Mouse (Mus musculus) bone marrow macrophage, adult 2 months (primary cell): ENCODE data around the gene Mtmr2. TPM values are rescaled to one million over a fixed set of nuclear protein-coding genes. Genes with fewer than 3 reads are reported as not detected.

Source experiments
- H3K27ac ChIP-seq: 2 replicates; pipeline ENCODE4 v1.5.1; 2012; ENCODE audit warnings: low read depth, low read length; ENCODE audit not compliant: insufficient read depth
- H3K4me1 ChIP-seq: 2 replicates; pipeline ENCODE4 v1.6.1; 2012; ENCODE audit warnings: low read length; ENCODE audit not compliant: control insufficient read depth, insufficient read depth
- H3K4me3 ChIP-seq: 2 replicates; pipeline ENCODE4 v1.5.1; 2012; ENCODE audit warnings: mild to moderate bottlenecking, low read length, moderate library complexity; ENCODE audit not compliant: insufficient read depth
- CTCF ChIP-seq: IDR thresholded peaks from 2 replicates; pipeline ENCODE4 v1.5.1; 2012; ENCODE audit warnings: low read depth, mild to moderate bottlenecking, low read length, moderate library complexity
- POLR2A ChIP-seq: IDR thresholded peaks from 2 replicates; pipeline ENCODE4 v1.6.1; 2012; ENCODE audit warnings: mild to moderate bottlenecking, low read depth, low read length, borderline replicate concordance
- polyA plus RNA-seq: library from polyadenylated mRNA; stranded (reverse); fragments of >200 nt; gene quantifications from 2 replicates; pipeline ENCODE4 v1.2.4, GENCODE M21; 2012; ENCODE audit not compliant: missing spikeins, insufficient read depth, insufficient read length

Mtmr2 gene
- polyA plus RNA-seq, 1 experiment = 35.9 TPM

DNA sequence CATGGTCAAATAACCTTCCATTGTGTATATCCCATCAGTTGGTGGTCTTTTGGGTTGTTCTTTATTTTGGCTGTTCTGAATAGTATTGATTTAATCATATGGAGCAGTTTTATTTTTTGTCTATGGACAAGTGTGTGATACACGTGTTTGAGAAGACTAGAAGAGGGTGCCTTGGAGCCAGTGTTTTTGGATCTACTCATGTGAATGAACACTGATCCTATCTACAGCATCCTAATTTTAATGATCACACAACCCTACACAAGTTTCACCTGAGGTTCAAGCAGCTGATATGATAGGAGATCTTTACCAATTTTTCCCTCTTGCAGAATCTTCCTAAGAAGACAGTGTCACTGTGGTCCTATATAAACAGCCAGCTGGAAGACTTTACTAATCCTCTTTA, 56.3 kb downstream of the Mtmr2 start:
- no peak for TF ChIP-seq POLR2A
- no peak for TF ChIP-seq CTCF

DNA sequence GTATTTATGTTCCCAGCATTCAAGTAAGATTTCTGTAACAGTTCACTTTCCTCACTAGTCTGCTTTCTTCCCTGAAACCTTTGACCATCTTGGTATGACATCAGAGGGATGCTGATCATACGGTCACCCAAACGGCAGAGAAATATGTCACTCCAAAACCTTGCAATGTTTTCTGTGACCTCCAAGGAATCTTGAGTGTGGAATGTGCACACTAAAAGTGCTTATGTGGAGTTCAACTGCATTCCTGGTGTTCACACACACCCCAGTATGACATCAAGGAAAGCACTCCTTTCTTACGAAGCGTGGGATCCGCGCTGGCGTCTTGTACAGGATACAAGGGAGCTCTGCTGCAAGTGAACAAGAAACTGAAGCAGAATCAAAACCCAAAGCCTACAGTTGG, 58.6 kb downstream of the Mtmr2 start:
- Histone ChIP-seq H3K27ac (no peak overlapping the region), H3K4me3 (no peak overlapping the region), H3K4me1 (peaks cover 5% of the 10 kb centered on the region)
- no peak for TF ChIP-seq CTCF
- no peak for TF ChIP-seq POLR2A

More for the DNA sequence above, 56.3 kb downstream of the Mtmr2 start:
- Histone ChIP-seq H3K4me3 (no peak overlapping the region), H3K27ac (no peak overlapping the region), H3K4me1 (peaks cover 3% of the 10 kb centered on the region; the same call in 1 of the 2 replicates)

DNA sequence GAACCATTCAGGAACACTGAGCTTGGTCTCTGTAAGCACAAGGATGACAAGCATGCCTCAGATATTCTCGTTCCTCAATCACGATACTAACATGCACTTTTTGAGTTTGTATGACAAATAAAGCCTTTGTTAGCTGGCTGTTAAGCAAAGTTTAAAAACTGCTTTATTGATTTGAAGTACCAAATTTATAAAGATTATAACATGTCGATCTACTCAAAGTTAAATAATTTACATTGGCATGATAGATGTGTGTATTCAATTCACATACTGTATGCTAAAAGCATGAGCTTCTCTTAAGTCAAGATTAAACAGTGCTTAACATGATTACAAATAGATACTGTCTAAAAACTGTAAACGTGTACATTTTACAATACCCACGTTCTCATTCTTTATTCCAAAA, 59.4 kb downstream of the Mtmr2 start:
- H3K27ac ChIP-seq = no peak overlapping the region
- TF ChIP-seq CTCF = no peak
- no peak for TF ChIP-seq POLR2A
- no peak overlapping the region for H3K4me3 ChIP-seq
- H3K4me1 ChIP-seq = peaks cover 5% of the 10 kb centered on the region

DNA sequence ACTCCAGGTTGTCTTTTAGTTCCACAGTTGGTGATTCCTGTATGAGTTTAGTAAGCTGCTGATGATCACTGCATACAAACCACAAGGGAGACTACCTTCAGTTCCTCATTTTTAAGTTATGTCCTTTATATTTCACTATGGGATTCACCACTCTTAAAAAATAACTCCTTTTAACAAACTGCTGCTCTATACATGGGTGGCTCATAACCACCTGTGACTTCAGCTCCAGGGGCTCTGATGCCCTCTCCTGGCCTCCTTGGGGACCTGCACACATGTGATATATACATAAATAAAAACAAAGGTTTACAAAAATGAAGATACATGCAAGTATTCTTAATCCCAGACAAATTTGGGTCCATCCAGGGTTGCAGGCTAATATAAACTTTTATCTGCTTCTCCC, 61.7 kb downstream of the Mtmr2 start:
- Histone ChIP-seq H3K4me1 (peaks cover 2% of the 10 kb centered on the region; the same call in 1 of the 2 replicates), H3K4me3 (no peak overlapping the region), H3K27ac (no peak overlapping the region)
- TF ChIP-seq CTCF (peak; percentile 29; the same call in 1 of the 2 replicates), POLR2A (no peak)

DNA sequence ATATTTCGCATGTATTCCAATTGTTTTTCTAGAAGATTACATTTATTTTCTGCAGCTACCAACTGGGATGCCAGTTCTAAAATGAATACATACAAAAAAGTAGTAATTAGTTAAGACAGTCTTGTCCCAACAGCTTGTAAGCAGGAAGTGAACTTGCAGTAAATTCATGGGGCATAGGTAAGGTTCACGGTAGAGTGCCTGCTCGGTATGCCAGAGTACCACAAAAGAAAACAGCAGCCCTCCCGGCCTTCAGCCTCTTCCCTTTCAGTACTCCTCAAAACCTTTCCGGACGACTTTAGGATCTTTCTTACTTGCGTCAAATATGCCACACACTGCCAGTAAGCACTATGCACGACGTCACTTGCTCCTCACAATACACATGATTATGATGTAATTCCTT, 70.2 kb downstream of the Mtmr2 start:
- Histone ChIP-seq H3K4me3 (no peak overlapping the region), H3K4me1 (peaks cover 4% of the 10 kb centered on the region; the same call in 1 of the 2 replicates), H3K27ac (no peak overlapping the region)
- no peak for TF ChIP-seq CTCF
- no peak for TF ChIP-seq POLR2A

DNA sequence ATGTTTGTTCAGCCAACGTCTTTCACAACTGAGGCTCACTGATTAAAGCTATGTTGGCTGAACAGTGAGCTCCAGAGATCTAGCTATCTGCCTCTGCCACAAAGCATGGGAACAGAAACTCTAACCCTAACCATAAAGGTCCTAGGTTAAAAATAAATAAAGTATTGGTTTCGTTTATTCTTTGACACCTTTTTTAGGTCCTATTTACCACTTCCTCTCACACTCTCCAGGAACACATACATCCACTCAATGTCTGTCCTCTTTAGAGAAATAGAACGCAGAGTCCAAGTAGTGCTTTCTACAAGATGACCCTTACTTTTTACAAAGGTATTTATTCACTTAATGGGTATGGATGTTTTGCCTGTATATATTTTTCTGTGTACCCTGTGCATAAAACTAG, 72.6 kb downstream of the Mtmr2 start:
- TF ChIP-seq CTCF (no peak), POLR2A (no peak)
- Histone ChIP-seq H3K27ac (no peak overlapping the region), H3K4me1 (peaks cover 16% of the 10 kb centered on the region)

DNA sequence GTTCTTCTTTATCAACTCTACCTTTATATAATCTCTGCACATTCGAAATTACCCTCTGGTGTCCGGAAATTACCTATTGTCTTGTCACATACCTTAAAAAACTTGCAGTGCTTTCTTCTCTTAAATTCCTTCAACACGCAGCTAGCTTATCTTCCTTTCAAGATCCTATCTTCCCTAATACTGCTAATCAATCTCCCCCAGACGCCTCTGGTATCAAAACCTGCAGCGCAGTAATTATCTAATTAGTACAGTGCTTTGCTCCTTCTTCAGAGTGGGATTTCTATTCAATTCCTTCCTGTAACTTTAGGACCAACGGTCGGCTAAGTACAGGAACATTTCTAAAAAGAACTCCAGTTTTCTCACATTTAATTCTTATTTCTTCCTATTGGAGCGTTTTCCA, 77.7 kb downstream of the Mtmr2 start:
- H3K27ac ChIP-seq = peak overlapping the region; percentile 78
- TF ChIP-seq POLR2A = no peak
- no peak for TF ChIP-seq CTCF
- H3K4me1 ChIP-seq = peaks cover 19% of the 10 kb centered on the region
- H3K4me3 ChIP-seq = peak overlapping the region; percentile 96

More for the DNA sequence above, 72.6 kb downstream of the Mtmr2 start:
- H3K4me3 ChIP-seq = no peak overlapping the region

DNA sequence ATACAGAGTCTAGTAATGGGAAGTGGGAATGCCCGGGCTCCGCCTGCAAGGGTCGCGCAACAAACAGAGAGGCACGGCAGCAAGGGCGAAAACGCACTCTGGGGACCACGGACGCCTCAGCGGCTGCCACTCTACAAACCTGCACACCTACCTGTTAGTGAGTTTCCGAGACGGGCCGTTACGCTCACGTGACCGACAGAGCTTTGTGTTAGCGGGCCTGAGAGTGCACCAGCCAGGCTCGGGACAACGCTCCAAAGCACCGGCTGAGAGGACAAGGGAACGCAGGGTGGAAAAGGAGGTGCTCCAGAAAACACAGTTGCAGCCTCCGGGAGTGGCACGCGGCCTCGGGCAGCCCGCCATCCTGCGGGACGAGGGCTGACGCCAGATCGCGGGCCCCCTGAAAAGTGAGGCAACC, 78.2 kb downstream of the Mtmr2 start:
- Histone ChIP-seq H3K4me3 (peak overlapping the region; percentile 96), H3K4me1 (peaks cover 19% of the 10 kb centered on the region), H3K27ac (peak overlapping the region; percentile 78)
- TF ChIP-seq POLR2A (no peak), CTCF (no peak)

DNA sequence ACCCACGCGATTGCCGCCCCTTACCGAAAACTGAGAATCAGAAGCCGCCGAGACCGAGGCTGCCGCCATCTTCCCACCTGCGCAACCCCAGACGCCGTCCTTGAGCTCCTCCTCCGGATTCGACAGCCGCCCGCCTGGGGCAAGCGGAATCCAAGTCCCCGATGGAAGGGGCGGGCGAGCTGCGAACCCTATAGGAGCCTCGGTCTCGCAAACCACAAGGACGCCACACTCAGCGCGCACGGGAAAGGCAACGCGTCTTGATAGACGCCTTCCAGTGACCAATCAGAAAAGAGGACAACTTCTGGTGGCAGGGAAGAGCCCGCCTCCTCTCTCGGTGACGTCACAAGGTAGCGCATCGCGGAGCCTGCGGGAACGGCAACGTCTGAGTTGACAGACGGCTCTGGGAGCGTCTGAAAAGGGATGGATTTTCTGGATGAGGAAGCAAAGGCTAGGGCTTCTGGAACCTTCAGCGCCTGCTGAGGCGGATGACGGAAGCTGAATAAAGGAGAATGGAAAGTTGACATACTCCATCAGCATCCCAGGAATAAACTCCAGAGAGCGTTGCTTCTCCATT, 78.7 kb downstream of the Mtmr2 start, which contains the start of gene Cep57:
Gene Cep57 (minus strand): TSS at position 276 of the 574 bp plus-strand sequence.
- no peak for TF ChIP-seq POLR2A
- TF ChIP-seq CTCF = no peak
- peak within 1 kb of the TSS; percentile 100 for H3K4me3 ChIP-seq
- H3K4me1 ChIP-seq = peaks cover 19% of the 10 kb centered on the region

DNA sequence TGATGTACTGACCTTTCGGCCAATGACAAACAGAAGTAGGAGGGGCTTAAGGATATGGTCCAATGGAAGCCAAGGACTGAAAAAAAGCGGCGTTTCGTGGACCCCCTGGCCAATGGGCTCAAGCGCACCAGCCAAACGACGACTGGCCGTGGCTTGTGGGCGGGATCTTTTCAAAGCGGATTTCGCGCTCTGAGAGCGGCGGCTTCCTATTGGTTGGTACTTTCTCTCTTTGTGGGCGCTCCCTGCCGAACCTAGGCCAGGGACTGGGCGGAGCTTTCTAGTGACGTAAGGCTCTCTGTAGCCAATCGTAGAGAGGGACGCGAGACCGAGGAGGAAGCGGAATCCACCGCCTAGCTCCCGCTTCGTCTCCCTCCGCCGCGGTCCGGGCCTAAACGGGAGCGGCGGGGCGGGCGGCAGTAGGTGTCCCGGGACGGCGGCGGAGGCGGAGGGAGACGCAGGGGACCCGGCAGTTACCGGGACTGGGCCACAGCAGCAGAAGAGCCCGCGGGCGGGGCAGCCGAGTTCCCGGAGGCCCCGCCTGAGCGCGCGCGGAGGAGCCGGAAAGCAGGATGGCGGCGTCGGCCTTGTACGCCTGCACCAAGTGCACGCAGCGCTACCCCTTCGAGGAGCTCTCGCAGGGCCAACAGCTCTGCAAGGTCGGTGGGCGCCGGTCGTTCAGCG, 79.3 kb downstream of the Mtmr2 start, which contains the start of gene Fam76b:
Gene Fam76b (plus strand): TSS at position 311 of the 681 bp plus-strand sequence.
- H3K4me1 ChIP-seq = peaks cover 18% of the 10 kb centered on the region
- peak within 1 kb of the TSS; percentile 100 for H3K4me3 ChIP-seq
- TF ChIP-seq CTCF (no peak), POLR2A (no peak)
- H3K27ac ChIP-seq = peak within 1 kb of the TSS; percentile 80

More for the DNA sequence above, 78.7 kb downstream of the Mtmr2 start, which contains the start of gene Cep57:
- peak within 1 kb of the TSS; percentile 80 for H3K27ac ChIP-seq

DNA sequence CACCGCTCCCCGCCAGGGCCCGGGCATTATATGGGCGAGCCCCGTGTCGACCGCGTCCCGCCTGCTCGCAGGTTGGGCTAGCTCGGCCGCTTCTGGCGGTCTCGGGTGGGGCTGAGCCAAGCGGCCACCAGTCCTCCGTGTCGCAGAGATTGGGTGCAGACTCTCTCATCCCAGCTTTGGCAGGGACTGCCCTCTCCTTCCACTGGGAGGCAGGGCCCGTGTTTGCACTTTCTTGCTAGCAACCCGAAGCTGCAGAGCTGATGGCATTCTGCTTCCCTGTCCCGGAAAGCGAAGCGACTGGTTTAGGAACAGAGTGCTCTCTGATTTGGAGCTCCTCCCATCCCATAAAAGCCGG, 79.9 kb downstream of the Mtmr2 start:
- Histone ChIP-seq H3K4me1 (peaks cover 17% of the 10 kb centered on the region), H3K4me3 (peak overlapping the region; percentile 100), H3K27ac (peak overlapping the region; percentile 80)
- TF ChIP-seq CTCF (no peak), POLR2A (no peak)
